Mouse (Mus musculus): ENCODE measurements around the gene Sphk1.

Sphk1 gene

DNA sequence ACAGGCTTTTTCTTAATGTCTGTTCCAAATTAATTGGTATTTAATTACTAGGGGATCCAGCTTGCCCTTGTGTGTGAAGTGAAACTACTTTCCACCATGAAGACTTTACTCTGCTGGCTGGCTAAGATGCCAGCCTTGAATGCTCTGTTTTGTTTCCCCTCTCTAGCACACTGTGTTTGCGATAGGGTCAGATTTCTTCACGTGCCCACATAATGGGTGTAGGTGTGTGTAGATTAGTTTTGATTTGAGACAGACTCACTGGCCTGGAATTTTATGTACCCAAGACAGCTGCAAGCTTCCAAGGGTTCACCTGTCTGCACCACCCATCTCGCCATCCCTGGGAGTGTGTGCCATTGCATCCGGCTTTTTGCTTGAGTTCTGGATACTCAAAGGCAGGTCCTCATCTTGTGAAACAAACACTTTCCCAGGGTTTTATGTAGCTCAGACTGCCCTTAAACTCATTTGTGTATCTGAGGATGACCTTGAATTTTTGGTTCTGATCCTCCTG, 17.1 kb upstream of the Sphk1 start:
- peaks cover 17% of the 10 kb centered on the region for H3K4me1 ChIP-seq (replicated peaks; ENCODE audit: low read depth, low read length)
- H3K27me3 ChIP-seq (ENCODE audit: insufficient read depth, low read length) = peaks cover 24% of the 10 kb centered on the region
- H3K4me3 ChIP-seq (replicated peaks; ENCODE audit: low read length) = no peak overlapping the region
- H3K36me3 ChIP-seq (ENCODE audit: insufficient read depth, low read length) = no peaks in the 10 kb centered on the region
- H3K9me3 ChIP-seq (ENCODE audit: low read length) = no peaks in the 10 kb centered on the region
- TF ChIP-seq POU5F1 (IDR thresholded peaks at IDR 0.05; ENCODE audit: borderline replicate concordance, low read length) (no peak), NANOG (IDR thresholded peaks at IDR 0.05; ENCODE audit: borderline replicate concordance, low read length) (no peak), CTCF (conservative IDR thresholded peaks at IDR 0.05; ENCODE audit: low read length) (no peak)

DNA sequence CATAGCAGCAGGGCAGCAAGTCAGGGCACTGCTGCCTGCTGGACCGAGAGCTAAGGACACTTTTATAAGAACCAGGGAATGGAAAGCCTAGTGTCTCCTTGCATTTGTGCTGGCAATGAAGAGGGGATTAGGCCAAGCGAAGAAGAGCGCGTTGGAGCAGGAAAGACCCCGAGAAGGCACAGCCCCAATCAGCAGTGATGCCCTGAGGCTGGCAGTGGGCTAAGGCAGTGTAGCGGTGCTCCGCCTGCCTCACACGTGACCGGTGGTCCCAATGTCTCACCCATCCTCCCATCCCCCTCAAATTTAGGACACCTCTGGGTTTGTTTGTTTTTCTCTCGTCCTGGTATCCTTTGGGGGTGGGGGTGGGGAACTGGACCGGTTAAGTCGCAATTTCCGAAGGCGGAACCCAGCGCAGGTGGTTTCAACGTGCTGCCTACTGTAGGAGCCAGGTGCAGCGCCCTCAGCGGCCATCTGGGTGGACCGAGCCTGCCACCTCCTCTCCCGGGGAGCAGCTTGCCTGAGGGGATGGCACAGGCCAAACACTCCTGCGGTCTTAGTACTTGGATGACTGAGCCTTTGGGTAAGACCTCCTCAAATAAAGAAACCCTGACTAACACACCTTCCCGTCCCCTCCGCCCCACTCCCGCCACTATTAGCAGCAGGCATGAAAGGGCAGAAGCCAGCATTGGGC, 15.2 kb upstream of the Sphk1 start:
- TF ChIP-seq NANOG (IDR thresholded peaks at IDR 0.05; ENCODE audit: borderline replicate concordance, low read length) (no peak), CTCF (conservative IDR thresholded peaks at IDR 0.05; ENCODE audit: low read length) (no peak), POU5F1 (IDR thresholded peaks at IDR 0.05; ENCODE audit: borderline replicate concordance, low read length) (no peak)
- H3K4me3 ChIP-seq (replicated peaks; ENCODE audit: low read length) = peak overlapping the region; percentile 69

DNA sequence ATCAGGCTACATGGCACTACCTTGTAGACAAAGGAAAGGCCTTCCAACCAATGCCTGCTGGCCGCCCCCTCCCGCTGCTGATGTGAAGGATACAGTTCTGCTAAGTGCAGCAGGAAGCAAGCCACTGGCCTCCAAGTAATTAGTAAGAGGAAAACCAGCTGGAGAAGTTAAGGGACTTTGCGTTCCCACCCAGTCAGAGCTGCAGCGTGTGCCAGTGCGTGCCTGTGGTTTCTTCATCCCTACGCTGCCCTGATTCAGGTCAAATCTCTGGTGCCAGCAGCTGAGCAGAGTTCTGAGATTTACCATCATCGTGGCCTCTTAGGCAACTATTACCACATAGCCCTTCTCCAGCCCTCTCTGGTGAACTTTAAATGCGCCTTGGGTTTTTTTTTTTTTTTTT, 12.2 kb upstream of the Sphk1 start:
- Histone ChIP-seq H3K4me1 (replicated peaks; ENCODE audit: low read depth, low read length) (peaks cover 34% of the 10 kb centered on the region), H3K4me3 (replicated peaks; ENCODE audit: low read length) (no peak overlapping the region), H3K36me3 (ENCODE audit: insufficient read depth, low read length) (no peaks in the 10 kb centered on the region), H3K27me3 (ENCODE audit: insufficient read depth, low read length) (peaks cover 27% of the 10 kb centered on the region), H3K9me3 (ENCODE audit: low read length) (no peaks in the 10 kb centered on the region)
- no peak for TF ChIP-seq NANOG (IDR thresholded peaks at IDR 0.05; ENCODE audit: borderline replicate concordance, low read length)
- no peak for TF ChIP-seq POU5F1 (IDR thresholded peaks at IDR 0.05; ENCODE audit: borderline replicate concordance, low read length)
- no peak for TF ChIP-seq CTCF (conservative IDR thresholded peaks at IDR 0.05; ENCODE audit: low read length)

More for the DNA sequence above, 15.2 kb upstream of the Sphk1 start:
- Histone ChIP-seq H3K36me3 (ENCODE audit: insufficient read depth, low read length) (no peaks in the 10 kb centered on the region), H3K4me1 (replicated peaks; ENCODE audit: low read depth, low read length) (peaks cover 25% of the 10 kb centered on the region), H3K27me3 (ENCODE audit: insufficient read depth, low read length) (peaks cover 24% of the 10 kb centered on the region), H3K9me3 (ENCODE audit: low read length) (no peaks in the 10 kb centered on the region)

GRCm38 (mm10) chr11:116521143-116521542, 9.6 kb upstream of the Sphk1 start:
- H3K36me3 ChIP-seq (ENCODE audit: insufficient read depth, low read length) = no peaks in the 10 kb centered on the region
- no peak for TF ChIP-seq CTCF (conservative IDR thresholded peaks at IDR 0.05; ENCODE audit: low read length)
- TF ChIP-seq NANOG (IDR thresholded peaks at IDR 0.05; ENCODE audit: borderline replicate concordance, low read length) = no peak
- TF ChIP-seq POU5F1 (IDR thresholded peaks at IDR 0.05; ENCODE audit: borderline replicate concordance, low read length) = no peak
- H3K4me3 ChIP-seq (replicated peaks; ENCODE audit: low read length) = no peak overlapping the region
- H3K9me3 ChIP-seq (ENCODE audit: low read length) = no peaks in the 10 kb centered on the region
- peaks cover 34% of the 10 kb centered on the region for H3K4me1 ChIP-seq (replicated peaks; ENCODE audit: low read depth, low read length)
- H3K27me3 ChIP-seq (ENCODE audit: insufficient read depth, low read length) = peaks cover 17% of the 10 kb centered on the region

GRCm38 (mm10) chr11:116522046-116522445, 8.7 kb upstream of the Sphk1 start:
- H3K4me3 ChIP-seq (replicated peaks; ENCODE audit: low read length) = no peak overlapping the region
- TF ChIP-seq CTCF (conservative IDR thresholded peaks at IDR 0.05; ENCODE audit: low read length) (no peak), NANOG (IDR thresholded peaks at IDR 0.05; ENCODE audit: borderline replicate concordance, low read length) (no peak), POU5F1 (IDR thresholded peaks at IDR 0.05; ENCODE audit: borderline replicate concordance, low read length) (no peak)
- no peaks in the 10 kb centered on the region for H3K9me3 ChIP-seq (ENCODE audit: low read length)
- H3K27me3 ChIP-seq (ENCODE audit: insufficient read depth, low read length) = peaks cover 26% of the 10 kb centered on the region
- peaks cover 34% of the 10 kb centered on the region for H3K4me1 ChIP-seq (replicated peaks; ENCODE audit: low read depth, low read length)
- no peaks in the 10 kb centered on the region for H3K36me3 ChIP-seq (ENCODE audit: insufficient read depth, low read length)

- no peaks in the 10 kb centered on the region for H3K36me3 ChIP-seq (ENCODE audit: insufficient read depth, low read length)
- TF ChIP-seq POU5F1 (IDR thresholded peaks at IDR 0.05; ENCODE audit: borderline replicate concordance, low read length) (no peak), CTCF (conservative IDR thresholded peaks at IDR 0.05; ENCODE audit: low read length) (no peak), NANOG (IDR thresholded peaks at IDR 0.05; ENCODE audit: borderline replicate concordance, low read length) (no peak)
Measured at GRCm38 (mm10) chr11:116522886-116523698, 7.6 kb upstream of the Sphk1 start.

GRCm38 (mm10) chr11:116523699-116524189, 7.0 kb upstream of the Sphk1 start:
- Histone ChIP-seq H3K27me3 (ENCODE audit: insufficient read depth, low read length) (peaks cover 41% of the 10 kb centered on the region), H3K36me3 (ENCODE audit: insufficient read depth, low read length) (no peaks in the 10 kb centered on the region), H3K4me1 (replicated peaks; ENCODE audit: low read depth, low read length) (peaks cover 40% of the 10 kb centered on the region), H3K4me3 (replicated peaks; ENCODE audit: low read length) (no peak overlapping the region), H3K9me3 (ENCODE audit: low read length) (no peaks in the 10 kb centered on the region)
- no peak for TF ChIP-seq CTCF (conservative IDR thresholded peaks at IDR 0.05; ENCODE audit: low read length)
- TF ChIP-seq POU5F1 (IDR thresholded peaks at IDR 0.05; ENCODE audit: borderline replicate concordance, low read length) = no peak
- no peak for TF ChIP-seq NANOG (IDR thresholded peaks at IDR 0.05; ENCODE audit: borderline replicate concordance, low read length)

More at GRCm38 (mm10) chr11:116522886-116523698, 7.6 kb upstream of the Sphk1 start:
- H3K4me1 ChIP-seq (replicated peaks; ENCODE audit: low read depth, low read length) = peaks cover 34% of the 10 kb centered on the region
- H3K9me3 ChIP-seq (ENCODE audit: low read length) = no peaks in the 10 kb centered on the region
- no peak overlapping the region for H3K4me3 ChIP-seq (replicated peaks; ENCODE audit: low read length)
- H3K27me3 ChIP-seq (ENCODE audit: insufficient read depth, low read length) = peaks cover 36% of the 10 kb centered on the region

GRCm38 (mm10) chr11:116528636-116529320, 1.9 kb upstream of the Sphk1 start:
- Histone ChIP-seq H3K27me3 (ENCODE audit: insufficient read depth, low read length) (peaks cover 80% of the 10 kb centered on the region), H3K9me3 (ENCODE audit: low read length) (no peaks in the 10 kb centered on the region), H3K36me3 (ENCODE audit: insufficient read depth, low read length) (no peaks in the 10 kb centered on the region), H3K4me3 (replicated peaks; ENCODE audit: low read length) (no peak overlapping the region; the same call in 1 of the 2 replicates), H3K4me1 (replicated peaks; ENCODE audit: low read depth, low read length) (peaks cover 45% of the 10 kb centered on the region)
- TF ChIP-seq POU5F1 (IDR thresholded peaks at IDR 0.05; ENCODE audit: borderline replicate concordance, low read length) = no peak; the same call in 1 of the 2 replicates
- TF ChIP-seq CTCF (conservative IDR thresholded peaks at IDR 0.05; ENCODE audit: low read length) = no peak
- TF ChIP-seq NANOG (IDR thresholded peaks at IDR 0.05; ENCODE audit: borderline replicate concordance, low read length) = no peak

Data from E14TG2a.4 (cell line).